Mouse (Mus musculus): ENCODE data around the gene Igsf3. TPM values are rescaled to one million over a fixed set of nuclear protein-coding genes. Genes with fewer than 3 reads are reported as not detected.

Igsf3 gene
- polyA plus RNA-seq (2017; shearing (Covaris generic)): 1 to 10 TPM; 1.7 TPM

GRCm38 (mm10) chr3:101376538-101377247, at the start of gene Igsf3:
Igsf3 (plus strand) TSS chr3:101377083.

Other genes starting within 250 kb of the Igsf3 start
- 1,000 to 10,000 TPM; 1,264 to 1,553 TPM for gene Cd2, start 89.1 kb upstream of the Igsf3 start, polyA plus RNA-seq (2017; shearing (Covaris generic))
- 100 to 1,000 TPM; 148 to 161 TPM for gene Atp1a1, start 227.6 kb downstream of the Igsf3 start, polyA plus RNA-seq (2017; shearing (Covaris generic))

Measured in activated CD4-positive, CD25-positive, alpha-beta regulatory T cell (primary cell).